In genomic region chr2:178137518-178137917, GRCm38 (mm10) we compare ENCODE assay signal across 8 mouse cellular contexts. TPM values are rescaled to one million over a fixed set of nuclear protein-coding genes. Genes with fewer than 3 reads are reported as not detected.
A peak's percentile ranks its signal among the peaks of the same experiment; 100 is the strongest.
DNase-seq lines count a peak whose midpoint lies in the region; ATAC-seq and TF ChIP-seq lines count a peak whose summit lies in the region.

No protein-coding gene starts in this region.

- no peaks in the 10 kb centered on the region for H3K27me3 ChIP-seq in forebrain, embryonic 11.5 days (ENCODE audit: control insufficient read depth, insufficient read depth, low read length)
- no peaks in the 10 kb centered on the region for H3K27me3 ChIP-seq in forebrain, embryonic 16.5 days (replicated peaks; ENCODE audit: control insufficient read depth, insufficient read depth, low read length)
- peaks cover 17% of the 10 kb centered on the region for H3K27me3 ChIP-seq in lung, embryonic 14.5 days (ENCODE audit: insufficient read depth, low read length)
- no peaks in the 10 kb centered on the region for H3K27me3 ChIP-seq in stomach, postnatal 0 days (ENCODE audit: control insufficient read depth, insufficient read depth, low read length)

- WGBS in forebrain, embryonic 11.5 days = 10% methylated on average over 3 of the region's 3 CpGs
- whole genome bisulfite sequencing in forebrain, embryonic 16.5 days = 3% methylated on average over 3 of the region's 3 CpGs
- WGBS in lung, embryonic 14.5 days = 6% methylated on average over 3 of the region's 3 CpGs
- 10% methylated on average over 3 of the region's 3 CpGs for WGBS in stomach, postnatal 0 days

- peak; percentile 94 for TF ChIP-seq CTCF in lung, embryonic 14.5 days (IDR thresholded peaks at IDR 0.05; ENCODE audit: low read depth)
- peak; percentile 93 for TF ChIP-seq CTCF in stomach, postnatal 0 days (IDR thresholded peaks at IDR 0.05; ENCODE audit: low read depth)

- TF ChIP-seq EP300 in stomach, postnatal 0 days (optimal IDR thresholded peaks at IDR 0.05) = no peak

- no peak overlapping the region for H3K4me3 ChIP-seq in forebrain, embryonic 11.5 days (ENCODE audit: low read depth, low read length)
- H3K4me3 ChIP-seq in forebrain, embryonic 16.5 days (replicated peaks; ENCODE audit: low read length) = no peak overlapping the region
- H3K4me3 ChIP-seq in lung, embryonic 14.5 days (ENCODE audit: low read depth, low read length) = no peak overlapping the region
- no peak overlapping the region for H3K4me3 ChIP-seq in stomach, postnatal 0 days (ENCODE audit: low read depth, low read length)

- H3K4me1 ChIP-seq in forebrain, embryonic 11.5 days (replicated peaks; ENCODE audit: control insufficient read depth, insufficient read depth, low read length) = peaks cover 1% of the 10 kb centered on the region; the same call in 1 of the 2 replicates
- peaks cover 6% of the 10 kb centered on the region for H3K4me1 ChIP-seq in forebrain, embryonic 16.5 days (replicated peaks; ENCODE audit: control insufficient read depth, insufficient read depth, low read length)
- H3K4me1 ChIP-seq in lung, embryonic 14.5 days (ENCODE audit: insufficient read depth) = no peaks in the 10 kb centered on the region
- no peaks in the 10 kb centered on the region for H3K4me1 ChIP-seq in stomach, postnatal 0 days (replicated peaks; ENCODE audit: control insufficient read depth, insufficient read depth)

- no peaks in the 10 kb centered on the region for H3K36me3 ChIP-seq in forebrain, embryonic 11.5 days (ENCODE audit: control insufficient read depth, insufficient read depth, low read length)
- no peaks in the 10 kb centered on the region for H3K36me3 ChIP-seq in forebrain, embryonic 16.5 days (ENCODE audit: control insufficient read depth, insufficient read depth)
- no peaks in the 10 kb centered on the region for H3K36me3 ChIP-seq in lung, embryonic 14.5 days (ENCODE audit: insufficient read depth)
- H3K36me3 ChIP-seq in stomach, postnatal 0 days (ENCODE audit: control insufficient read depth, insufficient read depth, low read length) = no peaks in the 10 kb centered on the region

- peak; percentile 72 for DNase-seq in forebrain, embryonic 11.5 days (ENCODE audit: low spot score)
- DNase-seq in ovary, postnatal 14 days (ENCODE audit: low spot score) = peak; percentile 13
- no peak for DNase-seq in ovary, adult 18-20 months (ENCODE audit: low spot score)
- peak; percentile 66 for DNase-seq in cerebellum, adult 11-12 months
- peak; percentile 25 to 41 for DNase-seq in heart, postnatal 36 days
- peak; percentile 81 for DNase-seq in lung, embryonic 14.5 days
- peak; percentile 45 for DNase-seq in stomach, postnatal 0 days (ENCODE audit: low spot score)

- no peaks in the 10 kb centered on the region for H3K9me3 ChIP-seq in forebrain, embryonic 11.5 days (ENCODE audit: control insufficient read depth, low read length)
- no peaks in the 10 kb centered on the region for H3K9me3 ChIP-seq in forebrain, embryonic 16.5 days (ENCODE audit: control insufficient read depth, low read length)
- H3K9me3 ChIP-seq in lung, embryonic 14.5 days (ENCODE audit: low read depth, low read length) = no peaks in the 10 kb centered on the region
- no peaks in the 10 kb centered on the region for H3K9me3 ChIP-seq in stomach, postnatal 0 days (ENCODE audit: control insufficient read depth, low read length)

- H3K9ac ChIP-seq in forebrain, embryonic 11.5 days (ENCODE audit: low read length) = no peak overlapping the region
- no peak overlapping the region for H3K9ac ChIP-seq in forebrain, embryonic 16.5 days (replicated peaks; ENCODE audit: low read depth, low read length)
- H3K9ac ChIP-seq in lung, embryonic 14.5 days = no peak overlapping the region
- H3K9ac ChIP-seq in stomach, postnatal 0 days (ENCODE audit: low read length) = no peak overlapping the region

- no peak for ATAC-seq in forebrain, embryonic 11.5 days (replicated peaks; ENCODE audit: low FRiP score)
- ATAC-seq in forebrain, embryonic 16.5 days = no peak
- no peak for ATAC-seq in lung, embryonic 14.5 days (ENCODE audit: insufficient read depth)
- ATAC-seq in stomach, postnatal 0 days (ENCODE audit: low FRiP score, low TSS enrichment) = no peak

- intact Hi-C loops in heart, postnatal 36 days (cut with DNase I) = loop anchor here (1.0 to 5.0 kb wide), 3 partner anchors 109 to 200 kb away; no protein-coding TSS in a partner anchor

- no peak overlapping the region for H3K27ac ChIP-seq in forebrain, embryonic 11.5 days (ENCODE audit: low read depth, low read length)
- no peak overlapping the region for H3K27ac ChIP-seq in forebrain, embryonic 16.5 days (ENCODE audit: low read length)
- no peak overlapping the region for H3K27ac ChIP-seq in lung, embryonic 14.5 days (ENCODE audit: low read depth)
- no peak overlapping the region for H3K27ac ChIP-seq in stomach, postnatal 0 days (replicated peaks)

- no peak overlapping the region for H3K4me2 ChIP-seq in forebrain, embryonic 11.5 days (ENCODE audit: low read depth, low read length, severe bottlenecking)
- no peak overlapping the region for H3K4me2 ChIP-seq in forebrain, embryonic 16.5 days (ENCODE audit: low read length)
- no peak overlapping the region for H3K4me2 ChIP-seq in lung, embryonic 14.5 days
- H3K4me2 ChIP-seq in stomach, postnatal 0 days (replicated peaks; ENCODE audit: low read depth) = no peak overlapping the region

RNA-seq across cellular contexts. Expression of gene Phactr3, which starts 18.7 kb away (rescaled TPM):
- polyA plus RNA-seq in forebrain, embryonic 11.5 days (2014; fragmentation: Nextera tagmentation; extraction: Ambion mirVana) = 11.3 and 13.5 TPM in 2 replicates
- 59.8 and 71.8 TPM in 2 replicates for polyA plus RNA-seq in forebrain, embryonic 16.5 days (2015; fragmentation: Nextera tagmentation; extraction: Ambion mirVana)
- total RNA-seq in heart, postnatal 36 days (2021) = 1 to 10 TPM in 1 of 2 experiments, under 1 TPM in 1; 0.97 to 1.5 TPM
- polyA plus RNA-seq in lung, embryonic 14.5 days (2014; fragmentation: Nextera tagmentation; extraction: Ambion mirVana) = 0.33 and 0.39 TPM in 2 replicates
- 1.7 and 2.8 TPM in 2 replicates for polyA plus RNA-seq in stomach, postnatal 0 days (2015; fragmentation: Nextera tagmentation; extraction: Ambion mirVana)

RNA-seq across cellular contexts. Expression of gene Zfp931, which starts 59.2 kb away (rescaled TPM):
- polyA plus RNA-seq in forebrain, embryonic 11.5 days (2014; fragmentation: Nextera tagmentation; extraction: Ambion mirVana) = 15.3 and 19.7 TPM in 2 replicates
- polyA plus RNA-seq in forebrain, embryonic 16.5 days (2015; fragmentation: Nextera tagmentation; extraction: Ambion mirVana) = 14.5 and 16.9 TPM in 2 replicates
- 10 to 100 TPM; 10.7 to 12.2 TPM for total RNA-seq in heart, postnatal 36 days (2021)
- polyA plus RNA-seq in lung, embryonic 14.5 days (2014; fragmentation: Nextera tagmentation; extraction: Ambion mirVana) = 18.5 and 19.5 TPM in 2 replicates
- polyA plus RNA-seq in stomach, postnatal 0 days (2015; fragmentation: Nextera tagmentation; extraction: Ambion mirVana) = 9.3 and 9.6 TPM in 2 replicates
